Mouse (Mus musculus) ES-Bruce4 (cell line): ENCODE measurements at regions not wholly inside any gene's neighbourhood (a gene's known extent, or its start where the extent isn't known, plus 50 kb on each side); places are given as distances from the start of the nearest gene placed in this dataset.

Source experiments
- CTCF ChIP-seq: IDR thresholded peaks from one replicate; pipeline ENCODE4 v1.8.1; 2011; ENCODE audit warnings: low read depth, low read length
- EP300 ChIP-seq: IDR thresholded peaks from 2 replicates; pipeline ENCODE4 v1.6.1; 2011; ENCODE audit warnings: low read depth, low read length; ENCODE audit not compliant: insufficient read depth
- POLR2A ChIP-seq: IDR thresholded peaks from one replicate; pipeline ENCODE4 v1.8.1; 2011; ENCODE audit warnings: low read length; ENCODE audit not compliant: insufficient read depth

- TF ChIP-seq EP300 (no peak), CTCF (no peak), POLR2A (no peak)
These were observed 130.0 kb downstream of the Dyrk2 start for GRCm38 (mm10) chr10:118739849-118740481.
